Mouse (Mus musculus) limb, embryonic 11.5 days (tissue): ENCODE results near the gene Cd79b. TPM values are rescaled to one million over a fixed set of nuclear protein-coding genes. Genes with fewer than 3 reads are reported as not detected.
A peak's percentile ranks its signal among the peaks of the same experiment; 100 is the strongest.

Source experiments
- ATAC-seq: fragments of 200-750 bp; cut with Nextera tagmentation; 2 replicates; pipeline ENCODE4 v1.8.0; 2017; ENCODE audit warnings: low read depth; ENCODE audit not compliant: insufficient number of reproducible peaks, low FRiP score, low TSS enrichment
- DNase-seq: peaks from one replicate; pipeline ENCODE4 v3.0.0-alpha.2; 2015; ENCODE audit warnings: low spot score
- H3K27ac ChIP-seq: fragments of 300-500 bp; sonication (generic); replicated peaks from 2 replicates; pipeline ENCODE4 v1.5.1; 2014; ENCODE audit warnings: low read depth, mild to moderate bottlenecking, low read length
- H3K27me3 ChIP-seq: fragments of 300-500 bp; sonication (generic); 2 replicates; pipeline ENCODE4 v1.6.1; 2014; ENCODE audit warnings: mild to moderate bottlenecking, low read length, mixed read lengths; ENCODE audit not compliant: control insufficient read depth, insufficient read depth
- H3K36me3 ChIP-seq: fragments of 300-500 bp; sonication (generic); 2 replicates; pipeline ENCODE4 v1.6.1; 2014; ENCODE audit warnings: mild to moderate bottlenecking, low read length, moderate library complexity, mixed read lengths; ENCODE audit not compliant: control insufficient read depth, insufficient read depth
- H3K4me1 ChIP-seq: fragments of 300-500 bp; sonication (generic); 2 replicates; pipeline ENCODE4 v1.6.1; 2014; ENCODE audit warnings: low read length, mixed read lengths; ENCODE audit not compliant: control insufficient read depth, insufficient read depth
- H3K4me2 ChIP-seq: fragments of 300-500 bp; sonication (generic); 2 replicates; pipeline ENCODE4 v1.6.1; 2014; ENCODE audit warnings: low read depth, mild to moderate bottlenecking, moderate library complexity; ENCODE audit not compliant: severe bottlenecking
- H3K4me3 ChIP-seq: fragments of 300-500 bp; sonication (generic); 2 replicates; pipeline ENCODE4 v1.5.1; 2014; ENCODE audit warnings: low read depth, low read length
- H3K9ac ChIP-seq: fragments of 300-500 bp; sonication (generic); 2 replicates; pipeline ENCODE4 v1.6.1; 2014; ENCODE audit warnings: mild to moderate bottlenecking, low read length
- H3K9me3 ChIP-seq: fragments of 300-500 bp; sonication (generic); 2 replicates; pipeline ENCODE4 v1.6.1; 2016; ENCODE audit warnings: low read length; ENCODE audit not compliant: control insufficient read depth
- WGBS: fragments of 180-500 bp; shearing (Covaris S2); extraction: QIAGEN DNeasy Blood & Tissue Kit; methylation state at CpG from one replicate; pipeline ENCODE4 v1.1.7; 2014; 5-methylcytosine and 5-hydroxymethylcytosine counted together
- polyA plus RNA-seq: library from polyadenylated mRNA; unstranded; fragments of >200 nt; fragmentation: Nextera tagmentation; extraction: Ambion mirVana; gene quantifications from 2 replicates; pipeline ENCODE4 v1.2.1, GENCODE M21; 2014

Gene Cd79b
- polyA plus RNA-seq, 1 experiment from 2014 or later: 2.1 TPM

DNA sequence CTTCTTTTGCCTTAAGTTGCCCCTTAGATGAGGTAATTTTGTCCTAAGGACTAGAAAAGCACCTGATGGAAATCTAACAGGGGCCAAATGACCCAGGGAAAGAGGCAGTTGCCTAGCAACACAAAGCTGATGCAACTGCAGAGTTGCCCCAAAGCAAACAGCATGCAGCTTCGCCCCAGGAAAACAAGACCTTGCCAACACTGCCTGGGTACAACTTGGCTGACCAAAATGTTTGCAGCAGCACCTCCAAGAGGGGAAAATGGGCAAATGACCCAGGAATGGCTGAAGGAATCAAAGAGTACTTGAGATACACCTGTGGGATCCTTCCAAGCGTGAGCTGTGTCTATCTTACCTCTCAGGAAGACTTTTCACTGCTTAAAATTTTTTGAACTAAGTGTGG lies 22.7 kb downstream of the Cd79b start:
- Histone ChIP-seq H3K9me3 (no peaks in the 10 kb centered on the region), H3K36me3 (no peaks in the 10 kb centered on the region), H3K4me3 (no peak overlapping the region), H3K27me3 (no peaks in the 10 kb centered on the region), H3K27ac (no peak overlapping the region), H3K4me1 (no peaks in the 10 kb centered on the region), H3K9ac (no peak overlapping the region), H3K4me2 (no peak overlapping the region)
- ATAC-seq (no peak), DNase-seq (no peak)
- 85% methylated on average over 2 of the region's 2 CpGs for WGBS

DNA sequence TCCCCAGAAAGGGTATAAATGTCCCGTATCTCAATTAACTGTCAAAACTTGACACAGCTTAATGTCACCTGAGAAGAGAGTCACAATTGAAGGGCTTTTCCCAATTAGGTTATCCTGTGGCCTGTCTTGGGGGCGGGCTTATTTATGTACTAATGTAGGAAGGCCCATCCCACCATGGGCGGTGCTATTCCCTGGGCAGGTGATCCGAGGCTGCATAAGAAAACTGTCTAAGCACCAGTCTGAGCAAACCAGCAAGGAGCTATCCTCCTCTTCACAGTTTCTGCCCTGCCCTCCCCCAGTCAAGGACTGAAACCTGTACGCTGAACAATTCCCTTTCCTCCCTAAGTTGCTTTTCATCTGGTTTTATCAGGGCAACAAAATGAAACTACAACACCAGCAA lies 24.2 kb downstream of the Cd79b start:
- no peak overlapping the region for H3K4me2 ChIP-seq

DNA sequence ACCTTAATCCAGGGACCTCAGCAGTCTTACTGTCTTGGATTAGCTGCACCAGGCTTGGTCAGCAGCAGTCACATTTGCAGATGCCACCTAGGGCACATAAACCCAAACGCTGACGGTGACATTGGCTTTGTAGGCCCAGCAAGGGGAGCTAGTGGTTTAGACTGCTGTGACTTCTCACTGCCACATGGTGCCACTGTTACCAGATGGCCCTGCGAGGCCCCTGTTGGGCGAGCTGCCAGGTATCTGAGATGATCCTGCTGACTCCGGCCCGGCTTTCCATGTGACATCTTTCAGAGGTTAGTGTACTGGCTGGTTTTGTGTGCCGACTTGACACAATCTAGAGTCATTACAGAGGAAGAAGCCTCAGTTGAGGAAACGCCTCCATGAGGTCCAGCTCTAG lies 25.2 kb downstream of the Cd79b start:
- no peaks in the 10 kb centered on the region for H3K4me1 ChIP-seq
- H3K9me3 ChIP-seq: no peaks in the 10 kb centered on the region
- DNase-seq: no peak
- no peak for ATAC-seq
- 76% methylated on average over 8 of the region's 8 CpGs for WGBS
- no peaks in the 10 kb centered on the region for H3K36me3 ChIP-seq
- no peak overlapping the region for H3K4me3 ChIP-seq
- H3K4me2 ChIP-seq: no peak overlapping the region
- H3K27me3 ChIP-seq: no peaks in the 10 kb centered on the region
- H3K9ac ChIP-seq: no peak overlapping the region
- no peak overlapping the region for H3K27ac ChIP-seq

More for the DNA sequence above, 24.2 kb downstream of the Cd79b start:
- no peaks in the 10 kb centered on the region for H3K4me1 ChIP-seq
- no peak overlapping the region for H3K9ac ChIP-seq
- H3K4me3 ChIP-seq: no peak overlapping the region
- no peak overlapping the region for H3K27ac ChIP-seq
- no peaks in the 10 kb centered on the region for H3K36me3 ChIP-seq
- no peaks in the 10 kb centered on the region for H3K27me3 ChIP-seq
- no peak for ATAC-seq
- no peaks in the 10 kb centered on the region for H3K9me3 ChIP-seq
- 94% methylated on average over 5 of the region's 5 CpGs for WGBS
- no peak for DNase-seq

DNA sequence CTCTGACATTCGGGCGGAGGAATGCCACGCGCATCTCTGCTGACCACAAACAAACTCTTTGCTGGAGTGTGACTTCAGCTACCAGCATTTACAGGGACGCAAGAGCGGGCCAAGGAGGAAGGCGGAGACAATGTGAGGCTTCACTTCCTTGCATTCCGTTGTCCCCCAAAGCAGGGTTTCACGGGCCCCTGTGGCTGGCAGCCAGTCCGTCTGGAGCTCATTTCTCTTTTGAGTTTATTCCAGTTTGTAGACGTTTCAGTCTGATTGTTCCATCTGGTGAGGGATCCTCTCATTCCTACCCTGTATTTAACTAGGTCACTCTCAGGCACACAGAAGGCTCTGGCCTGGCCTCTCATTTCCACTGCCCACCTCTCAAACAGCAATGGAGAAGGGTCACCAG lies 27.6 kb downstream of the Cd79b start:
- Histone ChIP-seq H3K4me2 (no peak overlapping the region), H3K4me3 (no peak overlapping the region), H3K27me3 (no peaks in the 10 kb centered on the region), H3K4me1 (no peaks in the 10 kb centered on the region), H3K9ac (no peak overlapping the region), H3K36me3 (no peaks in the 10 kb centered on the region), H3K27ac (no peak overlapping the region), H3K9me3 (no peaks in the 10 kb centered on the region)
- ATAC-seq: no peak
- WGBS: 77% methylated on average over 11 of the region's 11 CpGs
- DNase-seq: no peak

DNA sequence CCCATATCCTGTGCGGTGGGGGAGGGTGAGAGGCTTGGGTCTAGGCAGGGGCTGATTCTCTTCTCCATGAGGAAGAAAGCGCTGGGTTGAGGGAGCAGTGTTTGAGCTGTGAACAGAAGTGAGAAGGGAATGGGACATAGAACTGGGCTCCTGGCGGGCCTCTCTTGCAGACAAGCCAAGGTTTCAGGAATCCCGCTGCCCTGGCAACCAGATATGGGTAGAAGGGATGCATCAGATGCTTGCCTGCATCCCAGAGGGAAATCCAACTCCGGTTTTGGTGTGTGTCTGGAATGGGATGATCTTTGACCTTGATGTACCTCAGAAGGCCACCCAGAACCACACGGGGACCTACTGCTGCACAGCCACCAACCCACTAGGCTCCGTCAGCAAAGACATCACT lies 28.4 kb downstream of the Cd79b start:
- no peaks in the 10 kb centered on the region for H3K4me1 ChIP-seq
- H3K4me3 ChIP-seq: no peak overlapping the region
- ATAC-seq: no peak
- H3K9me3 ChIP-seq: no peaks in the 10 kb centered on the region
- H3K27me3 ChIP-seq: no peaks in the 10 kb centered on the region
- DNase-seq: no peak
- 82% methylated on average over 7 of the region's 7 CpGs for WGBS
- no peak overlapping the region for H3K27ac ChIP-seq
- no peak overlapping the region for H3K4me2 ChIP-seq
- no peaks in the 10 kb centered on the region for H3K36me3 ChIP-seq
- H3K9ac ChIP-seq: no peak overlapping the region

DNA sequence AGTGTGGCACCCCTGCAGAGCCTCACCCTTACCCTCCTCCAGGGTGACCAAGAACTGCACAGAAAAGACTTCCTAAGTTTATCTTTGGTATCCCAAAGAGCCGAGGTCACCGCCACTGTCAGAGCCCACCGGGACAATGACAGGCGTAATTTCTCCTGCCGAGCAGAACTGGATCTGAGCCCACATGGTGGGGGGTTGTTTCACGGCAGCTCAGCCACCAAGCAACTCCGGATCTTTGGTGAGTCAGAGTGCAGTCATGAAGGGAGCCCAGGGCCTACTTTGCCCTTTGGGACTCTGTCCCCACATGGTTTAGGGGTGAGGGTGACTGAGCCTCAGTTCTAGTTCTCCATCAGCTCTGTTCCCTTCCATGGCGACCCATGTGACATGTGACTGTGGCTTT lies 30.4 kb downstream of the Cd79b start:
- Histone ChIP-seq H3K36me3 (no peaks in the 10 kb centered on the region), H3K27me3 (no peaks in the 10 kb centered on the region), H3K9me3 (no peaks in the 10 kb centered on the region), H3K4me3 (no peak overlapping the region), H3K4me2 (no peak overlapping the region), H3K4me1 (no peaks in the 10 kb centered on the region), H3K9ac (no peak overlapping the region), H3K27ac (no peak overlapping the region)
- ATAC-seq (no peak), DNase-seq (no peak)
- 84% methylated on average over 8 of the region's 8 CpGs for WGBS

DNA sequence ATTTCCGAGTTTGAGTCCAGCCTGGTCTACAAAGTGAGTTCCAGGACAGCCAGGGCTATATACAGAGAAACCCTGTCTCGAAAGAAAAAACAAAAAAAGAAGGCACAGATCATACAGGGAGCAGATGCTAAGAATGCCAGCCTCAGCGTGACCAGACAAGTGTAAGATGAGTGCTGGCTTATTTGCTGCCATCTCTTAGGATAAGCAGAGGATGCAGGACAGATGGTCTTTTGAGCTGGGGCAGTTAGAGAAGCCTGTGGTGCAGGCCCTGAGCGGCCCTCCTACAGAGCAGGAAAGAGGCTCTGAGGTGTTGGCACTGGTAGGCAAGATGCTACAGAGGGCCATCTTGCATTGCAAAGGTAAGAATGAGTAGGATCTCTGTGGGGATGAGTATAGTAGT lies 31.2 kb downstream of the Cd79b start:
- Histone ChIP-seq H3K4me3 (no peak overlapping the region), H3K4me2 (no peak overlapping the region), H3K4me1 (no peaks in the 10 kb centered on the region), H3K27me3 (no peaks in the 10 kb centered on the region), H3K9me3 (no peaks in the 10 kb centered on the region), H3K9ac (no peak overlapping the region), H3K27ac (no peak overlapping the region), H3K36me3 (no peaks in the 10 kb centered on the region)
- WGBS: 86% methylated on average over 4 of the region's 4 CpGs
- ATAC-seq (no peak), DNase-seq (no peak)

DNA sequence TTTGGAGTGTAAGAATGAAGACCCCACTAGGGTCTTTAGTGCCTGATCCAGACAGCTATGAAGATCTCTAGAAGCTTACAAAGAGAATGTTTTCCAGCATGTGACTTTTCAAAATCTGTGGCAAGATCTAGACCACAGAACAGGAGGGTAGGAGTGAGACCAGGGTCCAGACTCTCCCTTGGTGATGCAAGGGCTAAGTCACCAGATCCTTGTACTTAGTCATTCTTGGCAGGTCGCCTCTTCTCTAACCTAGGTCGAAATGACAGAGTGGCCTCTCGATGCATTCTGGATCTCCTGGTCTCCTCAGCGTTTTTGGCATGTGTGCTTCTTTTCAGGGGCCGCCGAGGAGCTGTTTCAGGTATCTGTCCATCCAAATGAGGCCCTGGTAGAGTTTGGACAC lies 32.1 kb downstream of the Cd79b start:
- no peaks in the 10 kb centered on the region for H3K9me3 ChIP-seq
- no peaks in the 10 kb centered on the region for H3K36me3 ChIP-seq
- H3K9ac ChIP-seq: no peak overlapping the region
- no peaks in the 10 kb centered on the region for H3K4me1 ChIP-seq
- 86% methylated on average over 6 of the region's 6 CpGs for WGBS
- no peak overlapping the region for H3K4me2 ChIP-seq
- no peak overlapping the region for H3K4me3 ChIP-seq
- H3K27me3 ChIP-seq: no peaks in the 10 kb centered on the region
- no peak for DNase-seq
- ATAC-seq: no peak
- H3K27ac ChIP-seq: no peak overlapping the region

DNA sequence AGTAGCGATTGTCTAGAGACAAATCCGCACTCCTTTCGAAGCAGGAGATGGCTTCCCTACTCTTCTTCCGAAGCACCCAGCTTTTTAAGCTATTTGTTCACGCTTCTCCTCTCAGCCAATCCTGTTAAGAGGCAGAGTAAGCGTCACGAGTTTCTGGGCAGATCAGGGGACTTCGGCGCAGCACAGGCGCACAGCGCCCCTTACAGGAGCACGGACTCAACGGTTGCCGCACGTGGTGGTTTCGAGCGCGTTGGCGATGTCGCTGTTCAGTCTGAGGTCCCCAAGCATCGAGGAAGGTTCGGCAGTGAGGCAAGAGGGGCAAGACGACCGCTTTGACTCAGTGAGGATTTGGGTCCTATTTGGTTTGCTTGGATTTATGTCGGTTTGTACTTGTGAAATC lies 38.1 kb downstream of the Cd79b start, which contains the start of gene Tcam1:
Tcam1 (plus strand) TSS at position 219 of the 400 bp plus-strand sequence.
- H3K4me1 ChIP-seq: peaks cover 8% of the 10 kb centered on the region
- H3K4me2 ChIP-seq: peak within 1 kb of the TSS; percentile 30; the same call in 1 of the 2 replicates
- H3K4me3 ChIP-seq: no peak within 1 kb of the TSS
- H3K27me3 ChIP-seq: no peaks in the 10 kb centered on the region
- no peaks in the 10 kb centered on the region for H3K9me3 ChIP-seq
- ATAC-seq: no peak
- H3K9ac ChIP-seq: no peak within 1 kb of the TSS
- 9% methylated on average over 25 of the region's 25 CpGs for WGBS
- DNase-seq: peak; percentile 98
- no peak within 1 kb of the TSS for H3K27ac ChIP-seq
- H3K36me3 ChIP-seq: no peaks in the 10 kb centered on the region
